Mouse (Mus musculus) stomach, embryonic 15.5 days (tissue): ENCODE measurements at regions not wholly inside any gene's neighbourhood (a gene's known extent, or its start where the extent isn't known, plus 50 kb on each side); places are given as distances from the start of the nearest gene placed in this dataset.
"Not testable (repeated sequence)": the region's sequence is repeated elsewhere in the genome, so short reads cannot be mapped to it uniquely, and the experiment has no call there.

Experiments used
- ATAC-seq: fragments of 200-750 bp; cut with Nextera tagmentation; 2 replicates; pipeline ENCODE4 v1.8.0; 2017; ENCODE audit warnings: low read depth, moderate number of reproducible peaks, moderate TSS enrichment; ENCODE audit not compliant: insufficient read depth, low FRiP score
- H3K27ac ChIP-seq: fragments of 300-500 bp; sonication (generic); 2 replicates; pipeline ENCODE4 v1.5.1; 2015; ENCODE audit warnings: mild to moderate bottlenecking, inconsistent platforms
- H3K27me3 ChIP-seq: fragments of 300-500 bp; sonication (generic); replicated peaks from 2 replicates; pipeline ENCODE4 v1.6.1; 2015; ENCODE audit warnings: inconsistent platforms
- H3K36me3 ChIP-seq: fragments of 300-500 bp; sonication (generic); 2 replicates; pipeline ENCODE4 v1.6.1; 2015; ENCODE audit warnings: inconsistent platforms
- H3K4me1 ChIP-seq: fragments of 300-500 bp; sonication (generic); 2 replicates; pipeline ENCODE4 v1.6.1; 2015; ENCODE audit warnings: inconsistent platforms
- H3K4me2 ChIP-seq: fragments of 300-500 bp; sonication (generic); 2 replicates; pipeline ENCODE4 v1.6.1; 2015; ENCODE audit warnings: mild to moderate bottlenecking, inconsistent platforms
- H3K4me3 ChIP-seq: fragments of 300-500 bp; sonication (generic); replicated peaks from 2 replicates; pipeline ENCODE4 v1.5.1; 2015; ENCODE audit warnings: inconsistent platforms
- H3K9ac ChIP-seq: fragments of 300-500 bp; sonication (generic); 2 replicates; pipeline ENCODE4 v1.6.1; 2015; ENCODE audit warnings: inconsistent platforms
- H3K9me3 ChIP-seq: fragments of 300-500 bp; sonication (generic); 2 replicates; pipeline ENCODE4 v1.6.1; 2016; ENCODE audit warnings: inconsistent platforms
- WGBS: fragments of 180-500 bp; shearing (Covaris S2); methylation state at CpG from one replicate; pipeline ENCODE4 v1.1.7; 2015; 5-methylcytosine and 5-hydroxymethylcytosine counted together

- Histone ChIP-seq H3K9me3 (no peaks in the 10 kb centered on the region), H3K4me1 (no peaks in the 10 kb centered on the region), H3K36me3 (no peaks in the 10 kb centered on the region), H3K4me3 (no peak overlapping the region), H3K27ac (no peak overlapping the region), H3K9ac (no peak overlapping the region), H3K4me2 (no peak overlapping the region), H3K27me3 (no peaks in the 10 kb centered on the region)
- 38% methylated on average over 3 of the region's 3 CpGs for WGBS
- ATAC-seq, result no peak
These were observed 112.2 kb upstream of the Plxna2 start for GRCm38 (mm10) chr1:194505826-194506225.

GRCm38 (mm10) chr1:194504207-194504606 lies 113.8 kb upstream of the Plxna2 start:
- ATAC-seq, result no peak
- Histone ChIP-seq H3K27me3 (no peaks in the 10 kb centered on the region), H3K36me3 (no peaks in the 10 kb centered on the region), H3K9ac (no peak overlapping the region), H3K4me1 (no peaks in the 10 kb centered on the region), H3K4me3 (no peak overlapping the region), H3K9me3 (no peaks in the 10 kb centered on the region), H3K27ac (no peak overlapping the region), H3K4me2 (no peak overlapping the region)

- Histone ChIP-seq H3K4me2 (no peak overlapping the region), H3K27me3 (no peaks in the 10 kb centered on the region), H3K4me3 (no peak overlapping the region), H3K36me3 (no peaks in the 10 kb centered on the region), H3K27ac (no peak overlapping the region), H3K9ac (no peak overlapping the region), H3K4me1 (no peaks in the 10 kb centered on the region), H3K9me3 (no peaks in the 10 kb centered on the region)
- no peak for ATAC-seq
- 64% methylated on average over 3 of the region's 3 CpGs for WGBS
These were observed 114.5 kb upstream of the Plxna2 start for GRCm38 (mm10) chr1:194503517-194503916.

- H3K4me3 ChIP-seq, result no peak overlapping the region
- H3K9ac ChIP-seq, result no peak overlapping the region
- ATAC-seq, result no peak
- H3K4me2 ChIP-seq, result no peak overlapping the region
- WGBS, result 42% methylated on average over 2 of the region's 2 CpGs
- no peaks in the 10 kb centered on the region for H3K36me3 ChIP-seq
- no peak overlapping the region for H3K27ac ChIP-seq
- H3K9me3 ChIP-seq, result no peaks in the 10 kb centered on the region
- H3K27me3 ChIP-seq, result no peaks in the 10 kb centered on the region
- no peaks in the 10 kb centered on the region for H3K4me1 ChIP-seq
These were observed 121.6 kb upstream of the Plxna2 start for GRCm38 (mm10) chr1:194496424-194496823.

- ATAC-seq, result no peak
These were observed 126.9 kb upstream of the Plxna2 start for GRCm38 (mm10) chr1:194491111-194491510.

GRCm38 (mm10) chr1:194488126-194488525 lies 129.9 kb upstream of the Plxna2 start:
- H3K9ac ChIP-seq, result no peak overlapping the region
- no peak overlapping the region for H3K27ac ChIP-seq
- H3K36me3 ChIP-seq, result no peaks in the 10 kb centered on the region
- H3K27me3 ChIP-seq, result no peaks in the 10 kb centered on the region
- H3K4me2 ChIP-seq, result no peak overlapping the region
- ATAC-seq, result no peak
- no peak overlapping the region for H3K4me3 ChIP-seq
- H3K9me3 ChIP-seq, result no peaks in the 10 kb centered on the region
- no peaks in the 10 kb centered on the region for H3K4me1 ChIP-seq

More at GRCm38 (mm10) chr1:194491111-194491510, 126.9 kb upstream of the Plxna2 start:
- Histone ChIP-seq H3K4me3 (no peak overlapping the region), H3K4me1 (no peaks in the 10 kb centered on the region), H3K9me3 (no peaks in the 10 kb centered on the region), H3K36me3 (no peaks in the 10 kb centered on the region), H3K9ac (no peak overlapping the region), H3K4me2 (no peak overlapping the region), H3K27ac (no peak overlapping the region), H3K27me3 (no peaks in the 10 kb centered on the region)

- Histone ChIP-seq H3K9me3 (no peaks in the 10 kb centered on the region), H3K27me3 (no peaks in the 10 kb centered on the region), H3K36me3 (no peaks in the 10 kb centered on the region), H3K4me2 (no peak overlapping the region), H3K4me1 (no peaks in the 10 kb centered on the region), H3K9ac (no peak overlapping the region), H3K4me3 (no peak overlapping the region), H3K27ac (no peak overlapping the region)
- no peak for ATAC-seq
These were observed 135.3 kb upstream of the Plxna2 start for GRCm38 (mm10) chr1:194482717-194483059.

GRCm38 (mm10) chr1:194482001-194482716 lies 135.9 kb upstream of the Plxna2 start:
- no peak overlapping the region for H3K9ac ChIP-seq
- H3K4me1 ChIP-seq, result no peaks in the 10 kb centered on the region
- H3K4me2 ChIP-seq, result no peak overlapping the region
- no peak overlapping the region for H3K27ac ChIP-seq
- H3K36me3 ChIP-seq, result no peaks in the 10 kb centered on the region
- H3K27me3 ChIP-seq, result no peaks in the 10 kb centered on the region
- ATAC-seq, result no peak
- no peaks in the 10 kb centered on the region for H3K9me3 ChIP-seq
- WGBS, result 64% methylated on average over 6 of the region's 6 CpGs
- no peak overlapping the region for H3K4me3 ChIP-seq

- H3K4me1 ChIP-seq, H3K36me3 ChIP-seq, H3K27me3 ChIP-seq, ATAC-seq, H3K9me3 ChIP-seq, H3K9ac ChIP-seq, H3K4me2 ChIP-seq, H3K27ac ChIP-seq, H3K4me3 ChIP-seq: not testable (repeated sequence)
- WGBS, result 89% methylated on average over 2 of the region's 2 CpGs
These were observed 146.7 kb upstream of the Plxna2 start for GRCm38 (mm10) chr1:194471281-194471680.

GRCm38 (mm10) chr1:194452480-194452879 lies 165.5 kb upstream of the Plxna2 start:
- Histone ChIP-seq H3K27me3 (no peaks in the 10 kb centered on the region), H3K9me3 (no peaks in the 10 kb centered on the region), H3K4me2 (no peak overlapping the region), H3K27ac (no peak overlapping the region), H3K36me3 (no peaks in the 10 kb centered on the region), H3K4me3 (no peak overlapping the region), H3K4me1 (no peaks in the 10 kb centered on the region), H3K9ac (no peak overlapping the region)
- WGBS, result 74% methylated on average over 1 of the region's 1 CpGs
- no peak for ATAC-seq

- H3K9ac ChIP-seq, result no peak overlapping the region
- H3K27ac ChIP-seq, result no peak overlapping the region
- 87% methylated on average over 1 of the region's 1 CpGs for WGBS
- no peaks in the 10 kb centered on the region for H3K4me1 ChIP-seq
- no peaks in the 10 kb centered on the region for H3K9me3 ChIP-seq
- no peaks in the 10 kb centered on the region for H3K36me3 ChIP-seq
- H3K27me3 ChIP-seq, result no peaks in the 10 kb centered on the region
- ATAC-seq, result no peak
- no peak overlapping the region for H3K4me2 ChIP-seq
- H3K4me3 ChIP-seq, result no peak overlapping the region
These were observed 174.3 kb upstream of the Plxna2 start for GRCm38 (mm10) chr1:194443681-194444080.

- no peak overlapping the region for H3K4me2 ChIP-seq
- no peak overlapping the region for H3K27ac ChIP-seq
- no peak for ATAC-seq
- H3K9ac ChIP-seq, result no peak overlapping the region
- H3K4me1 ChIP-seq, result no peaks in the 10 kb centered on the region
- WGBS, result 69% methylated on average over 5 of the region's 5 CpGs
- H3K4me3 ChIP-seq, result no peak overlapping the region
- H3K9me3 ChIP-seq, result no peaks in the 10 kb centered on the region
- no peaks in the 10 kb centered on the region for H3K36me3 ChIP-seq
- H3K27me3 ChIP-seq, result no peaks in the 10 kb centered on the region
These were observed 180.7 kb upstream of the Plxna2 start for GRCm38 (mm10) chr1:194437301-194437700.

- Histone ChIP-seq H3K4me3 (no peak overlapping the region), H3K27me3 (no peaks in the 10 kb centered on the region), H3K4me1 (no peaks in the 10 kb centered on the region), H3K4me2 (no peak overlapping the region), H3K9ac (no peak overlapping the region), H3K36me3 (no peaks in the 10 kb centered on the region), H3K9me3 (no peaks in the 10 kb centered on the region), H3K27ac (no peak overlapping the region)
- WGBS, result 57% methylated on average over 3 of the region's 3 CpGs
- ATAC-seq, result no peak
These were observed 183.0 kb upstream of the Plxna2 start for GRCm38 (mm10) chr1:194435060-194435459.
